Mouse (Mus musculus): ENCODE measurements around the gene Cpa4. TPM values are rescaled to one million over a fixed set of nuclear protein-coding genes. Genes with fewer than 3 reads are reported as not detected.

Gene Cpa4
- total RNA-seq, 2 experiments from 2014 or later, result not detected

DNA sequence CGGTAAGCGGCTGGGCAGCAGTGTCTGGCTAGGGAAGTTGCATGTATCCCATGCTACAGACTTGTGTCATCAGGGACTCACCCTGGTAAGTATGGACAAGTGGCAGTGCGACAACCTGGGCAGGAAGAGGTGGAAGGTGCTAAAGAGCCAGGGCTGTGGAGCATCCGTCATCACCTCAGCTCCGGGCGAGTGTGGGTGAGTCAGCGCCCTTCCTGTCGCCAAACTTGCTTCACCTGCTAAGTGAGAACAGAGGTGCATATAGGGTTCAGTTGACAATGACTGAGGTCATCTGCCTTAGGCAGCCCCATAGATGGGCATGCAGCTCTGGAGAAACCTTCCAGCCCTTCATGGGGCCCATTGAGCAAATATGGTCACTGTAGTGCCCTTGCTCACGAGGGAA lies 56.6 kb downstream of the Cpa4 start:
- no peak for DNase-seq (ENCODE audit: low spot score in 2 of 2)

DNA sequence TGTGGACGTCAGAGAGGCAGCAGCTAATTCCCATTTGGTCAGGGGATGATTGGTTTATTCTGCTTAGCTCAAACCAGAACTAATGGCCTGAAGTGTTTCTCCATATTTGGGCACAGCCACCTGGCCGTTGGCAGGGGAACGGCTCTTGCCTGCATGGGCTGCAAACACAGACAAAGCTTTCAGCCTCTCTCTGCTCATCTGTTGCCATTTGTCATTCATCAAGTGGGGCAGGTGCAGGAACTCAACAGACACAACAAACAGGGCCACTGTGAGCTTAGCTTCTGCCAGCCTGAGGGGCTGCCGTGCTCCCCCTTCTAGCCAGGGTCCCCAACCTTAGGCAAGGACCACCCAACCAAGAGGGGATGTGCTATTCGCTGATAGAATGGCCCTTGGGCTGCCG lies 60.0 kb downstream of the Cpa4 start:
- peak; percentile 41 to 50 for DNase-seq (ENCODE audit: low spot score in 2 of 2)

DNA sequence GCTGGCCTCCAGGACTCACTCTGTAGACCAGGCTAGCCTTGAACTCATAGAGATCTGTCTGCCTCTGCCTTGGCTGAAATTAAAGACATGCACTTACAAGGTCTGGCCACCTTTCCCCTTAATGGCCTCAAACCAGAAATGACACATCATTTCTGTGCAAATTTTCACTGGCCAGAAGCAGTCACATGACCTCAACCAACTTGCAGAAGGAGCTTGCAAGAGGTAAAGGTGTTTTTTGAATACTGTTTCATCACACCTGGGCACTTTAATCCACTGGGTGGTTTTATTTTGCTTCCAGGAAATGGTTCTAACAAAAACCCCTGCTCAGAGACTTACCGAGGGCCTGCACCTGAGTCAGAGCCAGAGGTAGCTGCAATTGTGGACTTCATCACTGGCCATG lies 61.8 kb downstream of the Cpa4 start:
- DNase-seq (ENCODE audit: low spot score in 2 of 2), result no peak

- DNase-seq (ENCODE audit: low spot score in 2 of 2), result no peak
Measured at GRCm38 (mm10) chr6:30635361-30635862, 67.2 kb downstream of the Cpa4 start.

DNA sequence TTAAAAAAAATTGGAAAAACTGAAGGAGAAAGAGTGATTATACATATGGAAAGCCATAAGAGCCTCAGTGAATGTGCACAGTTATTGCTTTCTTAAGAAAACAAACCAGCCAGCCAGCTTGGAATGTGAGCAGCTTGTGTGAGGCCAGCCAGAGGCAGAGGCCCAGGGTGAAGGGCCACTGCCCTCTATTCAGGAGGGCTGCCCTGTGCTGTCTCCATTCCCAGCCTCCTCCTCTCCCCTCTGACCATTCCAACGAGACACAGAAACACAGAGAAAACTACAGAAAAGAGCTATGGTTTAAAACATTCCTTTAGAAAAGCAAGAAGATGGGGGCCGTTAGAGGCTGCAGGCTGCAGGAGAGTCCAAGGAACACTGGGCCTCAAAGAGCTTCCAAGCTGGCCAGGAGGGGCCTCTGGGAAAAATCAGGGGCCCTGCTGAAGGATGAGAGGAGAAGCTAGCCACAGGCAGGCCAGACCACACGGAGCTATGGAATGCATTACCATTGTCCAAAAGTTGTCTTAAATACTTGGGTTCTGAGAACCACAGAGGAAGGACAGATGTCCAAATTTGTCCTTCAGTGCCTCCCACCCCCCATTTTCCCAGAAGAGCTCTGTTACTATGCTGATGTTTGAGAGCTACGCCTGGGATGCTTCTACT lies 68.1 kb downstream of the Cpa4 start:
- DNase-seq (ENCODE audit: low spot score in 2 of 2), result no peak

GRCm38 (mm10) chr6:30638674-30639268 lies 70.6 kb downstream of the Cpa4 start, which contains the start of gene Cpa1:
Cpa1 (plus strand) TSS chr6:30639218.
- no peak for DNase-seq (ENCODE audit: low spot score in 2 of 2)

Other genes starting within 250 kb of the Cpa4 start
- 10 to 100 TPM; 27.4 to 27.6 TPM for gene Zc3hc1, start 177.3 kb upstream of the Cpa4 start, total RNA-seq (2021)
- 100 to 1,000 TPM; 132 to 157 TPM for gene Klhdc10, start 166.5 kb upstream of the Cpa4 start, total RNA-seq (2021)
- gene Tmem209, start 58.6 kb upstream of the Cpa4 start, total RNA-seq (2021), result 10 to 100 TPM; 16.2 to 19.4 TPM
- gene Ssmem1, start 58.5 kb upstream of the Cpa4 start, total RNA-seq (2021), result 1 to 10 TPM in 1 of 2 experiments, under 1 TPM in 1; 0.83 to 1.1 TPM
- gene Cpa2, start 26.8 kb upstream of the Cpa4 start, total RNA-seq (2021), result 1 to 10 TPM; 2.6 to 3.2 TPM
- gene Cpa5, start 42.6 kb downstream of the Cpa4 start, total RNA-seq (2021), result not detected
- not detected for gene Cpa1, start 70.8 kb downstream of the Cpa4 start, total RNA-seq (2021)
- 1 to 10 TPM; 5.7 to 7.0 TPM for gene Cep41, start 125.4 kb downstream of the Cpa4 start, total RNA-seq (2021)
- gene Mest, start 155.2 kb downstream of the Cpa4 start, total RNA-seq (2021), result 10 to 100 TPM; 77.2 to 86.6 TPM